Mouse (Mus musculus) T-helper 17 cell (primary cell): Measurements from ENCODE around the gene Gm8159.
"Not testable (repeated sequence)": the region's sequence is repeated elsewhere in the genome, so short reads cannot be mapped to it uniquely, and the experiment has no call there.

ENCODE experiments used
- in situ Hi-C, 2 experiments: fragments of 300-600 bp; cut with MboI, MseI; formaldehyde crosslinking; loops; 1 replicate in 1 of 2; 2 replicates in 1 of 2; pipeline ENCODE4 v1.15.1; 2025; ENCODE audit warnings: high pct_unique_total_duplicates in 2 of 2

The Gm8159 gene

GRCm38 (mm10) chr14:4632052-4632451 lies at the start of gene Gm8159:
Gene Gm8159 (plus strand): TSS chr14:4632352.
- in situ Hi-C loops, result not testable (repeated sequence)

GRCm38 (mm10) chr14:4649309-4649708 lies 17.2 kb downstream of the Gm8159 start:
- in situ Hi-C loops, result loop anchor here (5.0 to 10.0 kb wide), 3 partner anchors 705 to 1958 kb away; no protein-coding TSS in a partner anchor

GRCm38 (mm10) chr14:4650324-4650723 lies 18.2 kb downstream of the Gm8159 start:
- in situ Hi-C loops, result loop anchor here in 1 of 2 experiments (25.0 kb wide), 1 partner anchor 1212 kb away; no protein-coding TSS in a partner anchor

GRCm38 (mm10) chr14:4663892-4664291 lies 31.7 kb downstream of the Gm8159 start, which contains the start of gene Gm3239:
Gene Gm3239 (plus strand): TSS chr14:4664192.
- in situ Hi-C loops, result loop anchor here in 1 of 2 experiments (25.0 kb wide), 1 partner anchor 1198 kb away; no protein-coding TSS in a partner anchor
